Mouse (Mus musculus): ENCODE measurements around the gene Gm28048.

DNA sequence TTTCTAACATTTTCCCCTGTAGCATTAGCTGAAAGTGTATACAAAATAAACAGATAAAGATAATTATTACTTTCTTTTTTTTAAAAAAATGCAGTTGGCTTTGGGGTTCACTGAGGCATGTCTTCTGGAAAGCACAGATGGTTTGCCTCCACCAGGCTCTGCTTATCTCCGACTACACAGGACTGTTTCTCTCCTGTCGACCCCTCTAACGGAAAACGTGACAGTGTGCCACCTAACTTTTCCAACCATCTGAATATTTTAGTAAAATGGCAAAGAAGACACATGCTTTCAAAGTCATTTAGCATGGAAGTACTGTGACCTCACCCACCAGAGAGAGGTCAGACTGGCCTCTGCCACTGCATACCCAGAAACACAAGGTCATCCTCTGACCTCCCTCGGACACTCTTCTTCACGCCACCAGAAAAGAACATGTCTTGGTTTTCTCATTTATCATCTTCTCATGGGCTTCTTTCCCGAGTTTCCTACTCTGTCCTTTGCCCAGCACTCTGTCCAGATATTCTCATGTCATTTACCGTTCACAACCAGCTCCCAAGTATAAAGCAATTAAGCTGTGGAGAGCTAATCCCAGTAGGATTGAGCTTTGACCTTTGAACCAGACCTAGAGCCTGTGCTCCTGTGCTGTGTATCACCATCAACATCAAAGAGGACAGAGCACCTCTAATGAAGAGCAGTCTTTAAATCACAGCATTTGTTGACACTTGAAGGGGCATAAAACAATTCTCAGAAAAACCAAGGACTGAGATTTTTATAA lies 134.7 kb downstream of the Gm28048 start:
- TF ChIP-seq POLR2A (IDR thresholded peaks at IDR 0.05; ENCODE audit: borderline replicate concordance, control insufficient read depth, low read depth, low read length), result no peak
- no peak for TF ChIP-seq CTCF (IDR thresholded peaks at IDR 0.05; ENCODE audit: control insufficient read depth, insufficient read depth, low read length)
